Mouse (Mus musculus) pancreas, adult 10 weeks (tissue): ENCODE measurements around the gene Tmem51. TPM values are rescaled to one million over a fixed set of nuclear protein-coding genes. Genes with fewer than 3 reads are reported as not detected.

Experiments
- polyA plus RNA-seq: library from polyadenylated mRNA; stranded (reverse); fragments of 350-450 nt; fragmentation: Illumina TruSeq; extraction: RNeasy Lipid Tissue Mini Kit (QIAGEN cat#74804); gene quantifications from one replicate; pipeline ENCODE4 v1.2.3, GENCODE M21; 2015; ENCODE audit warnings: low read depth, low replicate concordance; ENCODE audit not compliant: insufficient read depth

Tmem51 gene
- 3.5 TPM for polyA plus RNA-seq

DNA sequence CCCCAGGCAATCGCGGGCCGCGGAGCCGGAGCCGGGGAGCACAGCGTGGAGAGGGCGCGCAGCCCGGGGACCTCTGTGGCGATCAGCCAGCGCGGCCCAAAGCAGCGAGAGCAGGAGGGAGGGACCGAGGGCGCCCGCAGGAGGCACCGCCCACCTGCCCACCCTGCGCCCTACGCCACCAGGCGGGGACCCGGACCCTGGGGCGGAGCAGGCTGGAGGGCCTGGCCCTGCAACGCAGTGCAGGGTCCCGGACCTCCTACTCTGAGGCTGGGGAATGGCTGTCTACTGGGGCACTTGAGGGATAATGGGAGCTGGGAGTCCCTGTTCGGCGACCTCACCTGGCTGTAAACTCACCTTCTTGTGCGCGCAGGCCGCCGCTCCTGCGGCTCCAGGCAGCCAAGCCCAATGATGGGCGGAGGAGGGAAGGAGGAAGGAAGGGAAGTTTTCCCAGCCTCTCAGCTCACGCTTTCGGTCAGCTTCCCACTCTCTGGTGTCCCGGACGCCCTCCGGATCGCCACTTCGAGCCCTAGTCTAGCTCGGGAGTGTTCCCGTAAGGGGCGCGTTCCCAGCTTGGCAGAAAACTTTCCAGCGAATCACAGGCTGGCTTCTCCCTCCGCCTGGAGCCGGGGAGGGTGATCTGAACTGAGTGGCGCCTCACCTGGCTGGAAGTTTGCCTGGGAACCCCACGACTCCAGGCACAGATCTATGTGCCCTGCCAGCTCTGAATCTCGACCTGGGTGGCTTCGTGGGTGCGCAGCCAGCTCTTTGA is at the start of gene Tmem51:
Gene Tmem51 (minus strand): TSS at position 174 of the 769 bp plus-strand sequence.

DNA sequence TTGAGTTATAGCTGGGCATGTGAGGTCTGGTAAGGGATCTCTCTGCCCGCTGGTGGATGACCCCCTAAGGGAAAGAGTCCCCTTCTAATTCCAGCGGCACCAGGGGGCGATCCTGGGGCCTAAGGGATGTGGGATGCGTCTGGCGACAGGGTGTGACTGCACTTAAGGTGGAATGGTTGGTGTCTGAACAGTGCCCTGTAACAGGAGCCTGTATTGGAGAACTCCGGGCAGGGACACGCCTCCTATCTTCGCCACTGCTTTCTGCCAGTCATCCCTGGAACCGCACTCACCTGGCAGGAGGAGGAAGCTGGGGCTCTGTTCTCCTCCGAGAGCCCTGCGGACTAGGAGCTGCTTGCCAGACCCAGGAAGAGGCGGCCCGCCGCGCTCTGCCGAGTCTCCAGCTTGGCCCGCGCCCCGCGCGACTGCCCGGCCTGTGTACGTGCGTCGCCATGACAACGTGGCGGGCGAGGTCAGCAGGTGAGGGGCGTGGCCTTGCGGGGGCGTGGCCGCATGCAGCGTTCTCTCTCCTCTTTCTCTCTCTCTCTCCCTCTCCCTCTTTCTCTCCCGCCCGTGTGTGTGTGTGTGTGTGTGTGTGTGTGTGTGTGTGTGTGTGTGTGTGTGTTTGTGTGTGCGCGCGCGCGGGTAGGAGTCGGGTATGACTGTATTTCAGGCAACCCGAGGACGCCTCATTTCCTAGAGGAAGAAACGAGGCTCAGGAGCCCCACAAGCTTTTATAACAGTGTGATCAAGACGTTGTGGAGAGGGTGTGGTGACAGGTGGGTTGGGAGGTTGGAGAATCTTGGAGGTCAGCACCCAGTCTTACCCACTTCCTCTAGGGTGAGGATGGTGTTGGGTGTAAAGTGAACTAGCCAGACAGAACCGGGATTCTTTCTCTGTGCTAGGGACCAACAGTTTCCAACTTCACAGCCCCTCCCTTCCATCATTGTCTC is 69.2 kb downstream of the Tmem51 start, which contains the start of gene Fhad1:
Gene Fhad1 (minus strand): TSS at position 424 of the 950 bp plus-strand sequence.

Other genes starting within 250 kb of the Tmem51 start
- gene Ctrc, start 237.9 kb downstream of the Tmem51 start, polyA plus RNA-seq = 874 TPM
- 10.1 TPM for gene Efhd2, start 209.4 kb downstream of the Tmem51 start, polyA plus RNA-seq
- 0.98 TPM for gene Fhad1, start 69.2 kb downstream of the Tmem51 start, polyA plus RNA-seq
- gene Kazn, start 155.1 kb upstream of the Tmem51 start, polyA plus RNA-seq = 4.9 TPM